Mouse (Mus musculus) layer of hippocampus, adult 9-10 months (tissue): ENCODE measurements around the gene Birc5.
"Not testable (repeated sequence)": the region's sequence is repeated elsewhere in the genome, so short reads cannot be mapped to it uniquely, and the experiment has no call there.

ENCODE experiments used
- DNase-seq: peaks from one replicate; pipeline ENCODE4 v3.0.0; 2022; ENCODE audit warnings: low spot score

Gene Birc5

DNA sequence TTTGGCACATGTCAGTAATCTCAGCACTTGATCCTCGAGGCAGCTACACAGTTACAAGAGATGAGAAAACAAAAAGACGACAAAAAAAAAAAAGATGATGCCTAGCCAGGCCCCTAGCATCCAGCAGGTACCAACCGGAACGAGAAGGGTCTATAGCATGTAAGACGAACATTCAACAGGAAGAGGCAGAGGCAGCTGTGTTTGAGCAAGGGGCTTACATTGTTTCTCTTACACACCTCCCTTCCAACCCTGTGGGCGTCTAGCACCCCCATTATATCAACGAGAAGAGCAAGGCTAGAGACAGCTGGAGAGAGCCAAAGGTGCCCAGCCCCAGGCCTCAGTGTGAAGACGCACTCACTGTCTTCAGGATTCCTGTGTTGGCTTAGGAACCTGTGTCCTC, 22.1 kb upstream of the Birc5 start:
- no peak for DNase-seq

DNA sequence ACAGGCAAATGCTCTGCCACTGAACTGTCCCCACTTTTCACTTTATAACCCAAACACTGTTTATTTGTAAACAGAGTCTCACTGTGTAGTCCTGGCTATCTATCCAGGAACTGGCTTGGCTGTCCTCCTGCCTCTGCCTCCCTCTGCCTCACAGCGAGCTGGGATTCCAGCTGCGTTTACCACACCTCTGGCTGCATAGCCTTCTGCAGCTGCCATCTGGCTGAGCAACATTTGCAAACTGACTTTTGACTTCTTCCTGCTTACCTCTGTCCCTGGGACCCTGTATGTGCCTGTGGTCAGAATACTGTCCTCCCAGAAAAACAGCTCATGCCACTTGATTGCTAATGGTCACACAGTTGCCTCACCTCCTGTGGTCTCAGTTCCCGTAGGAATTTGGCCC, 21.7 kb upstream of the Birc5 start:
- DNase-seq, result no peak

DNA sequence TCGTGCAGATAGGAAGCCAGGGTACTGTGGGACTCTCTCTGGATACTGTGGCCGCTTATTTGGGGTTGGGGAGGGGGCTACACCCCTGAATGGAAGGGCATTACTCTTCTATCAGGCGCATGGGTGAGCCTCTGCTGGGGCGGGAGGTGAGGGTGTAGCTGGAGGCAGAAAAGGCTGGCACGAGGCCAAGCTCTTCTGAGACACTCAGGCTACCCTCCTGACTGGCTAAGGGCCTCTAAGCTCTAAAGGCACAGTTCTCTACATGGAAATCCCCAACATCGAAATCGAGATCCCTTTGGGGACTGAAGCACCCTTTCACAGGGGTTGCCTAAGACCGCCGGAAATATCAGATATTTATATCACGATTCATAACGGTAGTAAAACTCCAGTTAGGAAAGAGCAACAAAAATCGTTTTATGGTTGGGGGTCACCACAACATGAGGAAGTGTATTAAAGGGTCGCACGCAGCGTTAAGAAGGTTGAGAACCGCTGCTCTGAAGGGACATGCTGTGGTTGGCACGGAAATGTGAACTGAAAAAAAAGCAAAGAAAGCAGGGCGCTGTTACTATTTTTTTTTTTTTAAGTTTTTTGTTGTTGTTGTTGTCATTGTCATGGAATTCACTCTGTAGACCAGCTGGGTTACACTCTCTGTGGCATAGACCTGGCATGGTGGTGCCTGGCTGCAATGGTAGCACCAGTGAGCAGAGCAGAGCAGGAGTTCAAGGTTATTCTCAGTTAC, 20.7 kb upstream of the Birc5 start:
- DNase-seq, result no peak

DNA sequence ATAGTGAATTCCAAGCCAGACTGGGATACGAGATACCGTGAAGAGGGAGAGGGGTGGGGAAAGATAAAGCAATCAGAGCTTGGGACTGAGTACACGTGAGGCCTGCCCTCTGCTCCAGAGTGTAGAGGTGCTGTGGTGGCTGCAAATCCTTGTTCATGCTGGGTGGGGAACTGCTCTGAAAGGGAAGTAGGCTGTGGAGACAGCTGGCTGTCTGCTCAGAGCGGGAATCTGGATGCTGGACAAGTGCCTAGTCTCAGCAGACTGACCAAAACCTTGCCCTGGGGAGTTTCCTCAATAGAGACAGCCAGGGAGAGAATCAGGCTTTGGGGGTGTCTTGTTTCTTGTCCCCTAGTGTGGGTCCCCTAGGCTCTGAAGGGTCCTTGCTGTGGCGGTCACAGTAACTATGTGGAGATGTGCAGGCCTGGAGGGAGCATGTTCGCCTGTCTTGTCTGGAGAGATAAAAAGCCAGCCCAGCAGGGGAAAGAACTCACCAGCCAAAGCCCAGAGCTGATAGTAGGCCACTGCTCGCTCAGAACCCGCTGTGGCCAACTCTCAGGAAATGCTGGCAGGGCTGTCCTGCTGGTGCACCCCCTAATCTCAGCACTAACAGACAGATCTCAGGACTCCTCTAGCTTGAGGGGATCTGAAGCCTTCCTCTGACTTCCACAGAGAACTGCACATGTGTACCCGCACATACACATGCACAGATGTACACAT, 20.0 kb upstream of the Birc5 start:
- no peak for DNase-seq

DNA sequence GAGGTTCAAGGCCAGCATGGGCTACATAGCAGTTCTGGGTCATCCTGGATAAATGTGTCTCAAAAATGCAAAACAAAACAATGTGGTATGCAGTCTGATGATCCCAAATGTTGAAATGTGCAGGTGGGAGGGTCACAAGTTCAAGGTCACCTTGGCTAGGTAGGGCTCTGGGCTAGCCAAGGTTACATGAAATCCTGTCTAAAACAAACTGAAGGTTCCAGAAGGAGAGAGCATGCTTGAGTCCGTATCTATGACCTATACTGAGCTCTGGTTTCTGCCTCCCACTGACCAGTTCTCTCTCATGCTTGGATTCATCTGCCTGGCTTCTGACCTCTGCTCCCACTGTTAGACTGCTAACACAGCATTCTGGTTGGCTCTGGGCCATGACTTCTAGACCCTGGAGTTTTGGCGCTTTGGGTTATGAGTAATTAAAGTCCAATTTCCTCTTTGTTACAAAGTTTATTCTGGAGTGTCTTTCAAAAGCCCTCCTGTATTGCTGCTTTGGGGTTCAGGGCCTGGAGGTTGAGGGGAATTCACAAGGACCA, 19.3 kb upstream of the Birc5 start:
- DNase-seq, result no peak

DNA sequence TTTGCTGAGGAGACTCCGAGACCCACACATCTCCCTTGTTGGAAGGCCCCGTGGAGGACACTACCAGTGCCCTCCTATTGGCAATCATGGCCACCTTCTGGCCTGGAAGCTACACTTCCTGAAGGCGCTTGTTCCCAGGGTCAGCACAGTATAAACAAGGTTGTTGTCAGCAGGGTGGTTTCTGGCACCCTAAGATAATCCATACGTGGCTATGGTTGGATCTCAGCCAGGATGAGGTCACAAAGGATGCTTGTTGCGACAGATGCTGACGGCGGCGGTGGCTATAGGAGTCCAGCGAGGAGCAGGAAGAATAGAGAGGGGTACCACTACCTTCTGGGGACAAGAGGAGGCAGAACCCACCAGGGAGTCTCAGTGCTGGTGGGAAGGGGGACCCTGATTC, 18.6 kb upstream of the Birc5 start:
- no peak for DNase-seq

DNA sequence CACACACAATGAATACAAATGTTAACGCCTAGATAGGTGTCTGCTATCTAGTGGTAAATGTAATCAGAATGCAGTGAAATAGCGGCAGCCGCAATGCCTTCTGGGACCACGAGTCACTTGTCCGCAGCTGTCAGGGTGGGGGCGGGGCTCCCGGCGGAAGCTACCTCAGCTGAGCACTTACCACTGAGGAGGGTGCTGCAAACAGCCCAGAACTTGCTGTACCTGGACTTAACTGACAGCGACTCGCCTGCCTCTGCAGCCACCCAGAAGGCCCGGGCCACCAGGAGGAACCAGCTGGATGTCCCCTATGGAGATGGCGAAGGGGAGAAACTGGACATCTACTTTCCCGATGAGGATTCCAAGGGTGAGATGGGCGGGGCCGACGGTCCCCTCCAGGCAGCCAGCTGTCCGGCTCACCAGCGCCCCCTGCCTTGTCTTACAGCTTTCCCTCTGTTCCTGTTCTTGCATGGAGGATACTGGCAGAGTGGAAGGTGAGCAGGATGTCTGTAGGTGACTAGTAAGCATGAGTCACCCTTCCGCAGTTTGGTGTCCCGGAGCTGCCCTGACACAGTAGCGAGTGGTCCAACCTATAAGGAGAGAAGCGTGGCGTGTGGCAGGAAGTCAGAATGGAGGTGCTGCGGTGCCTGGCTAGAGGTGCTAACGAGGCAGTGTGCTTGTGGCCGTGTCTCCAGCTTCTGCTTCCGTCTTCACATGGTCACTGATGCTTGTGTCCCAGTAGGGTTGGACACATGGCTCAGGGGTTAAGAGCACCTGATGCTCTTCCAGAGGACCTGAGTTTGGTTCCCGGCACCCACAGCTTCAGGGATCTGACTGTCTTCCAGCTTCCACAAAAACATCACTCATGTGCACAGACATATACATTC, 16.7 kb upstream of the Birc5 start:
- DNase-seq, result no peak

DNA sequence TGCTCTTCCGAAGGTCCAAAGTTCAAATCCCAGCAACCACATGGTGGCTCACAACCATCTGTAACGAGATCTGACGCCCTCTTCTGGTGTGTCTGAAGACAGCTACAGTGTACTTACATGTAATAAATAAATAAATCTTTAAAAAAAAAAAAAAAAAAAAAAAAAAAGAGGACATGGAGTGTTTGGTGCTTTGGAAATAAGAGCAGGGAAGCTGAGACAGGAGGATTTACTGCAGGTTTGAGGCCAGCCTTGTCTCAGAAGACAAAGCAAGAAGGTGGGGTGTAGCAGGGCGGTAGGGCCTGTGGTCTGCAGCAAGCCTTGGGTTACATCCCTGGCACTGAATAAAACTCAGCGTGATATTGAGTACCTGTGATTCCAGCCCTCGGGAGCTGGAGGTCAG, 15.5 kb upstream of the Birc5 start:
- DNase-seq, result not testable (repeated sequence)

DNA sequence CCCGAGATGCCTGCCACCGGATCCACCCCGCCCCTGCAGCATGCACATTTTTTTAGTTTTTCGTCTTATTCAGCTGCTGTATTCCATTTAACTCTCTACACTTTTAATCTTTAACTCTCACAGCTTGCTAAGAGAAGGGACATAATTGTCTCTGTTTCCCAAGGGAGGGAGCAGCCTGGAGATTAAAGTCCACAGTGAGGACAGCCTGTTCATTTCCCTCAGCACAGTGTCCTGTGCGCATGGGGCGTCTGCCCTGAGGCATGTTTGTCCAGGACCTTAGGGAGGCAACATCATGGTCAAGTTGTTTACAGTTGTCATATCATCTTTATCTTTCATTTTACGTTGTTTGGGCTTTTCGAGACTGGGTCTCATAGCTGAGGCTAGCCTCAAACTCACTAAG, 15.0 kb upstream of the Birc5 start:
- DNase-seq, result no peak

DNA sequence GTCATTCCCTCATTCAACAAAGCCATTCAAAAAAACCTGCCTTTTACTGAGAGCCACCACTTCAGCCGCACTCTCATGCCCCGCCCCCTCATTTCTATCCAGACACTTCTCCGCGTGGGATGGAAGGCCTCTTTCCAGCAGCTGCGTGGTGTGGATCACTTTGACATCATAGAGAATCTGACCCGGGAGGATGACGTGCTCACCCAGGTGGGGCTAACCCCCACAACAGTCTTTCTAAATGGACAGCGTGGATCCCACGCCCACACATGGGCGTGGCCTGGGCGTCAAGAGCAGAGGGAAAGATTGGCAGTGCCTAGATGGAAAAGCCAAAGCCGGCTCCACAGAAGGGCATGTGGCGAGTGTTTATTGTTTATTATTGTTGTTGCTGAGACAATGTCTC, 12.7 kb upstream of the Birc5 start:
- no peak for DNase-seq

DNA sequence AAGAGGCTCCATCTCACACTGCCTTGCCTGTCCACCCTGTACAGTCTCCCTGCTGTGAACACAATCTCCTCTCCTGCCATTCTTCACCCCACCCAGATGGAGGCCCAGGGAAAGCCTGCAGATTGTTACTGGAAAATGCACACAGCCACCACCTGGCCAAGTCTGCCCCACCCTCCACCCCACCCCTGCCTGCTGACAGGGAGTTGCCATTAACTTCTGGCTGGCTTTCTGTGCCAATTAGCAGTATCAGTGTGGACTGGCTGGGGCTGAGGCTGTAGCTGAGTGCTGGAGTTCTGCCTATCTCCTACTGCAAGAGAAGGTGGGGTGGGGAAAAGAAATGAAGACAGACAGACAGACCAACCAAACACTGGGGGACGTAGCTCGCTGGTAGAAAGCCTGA, 10.5 kb upstream of the Birc5 start:
- no peak for DNase-seq

DNA sequence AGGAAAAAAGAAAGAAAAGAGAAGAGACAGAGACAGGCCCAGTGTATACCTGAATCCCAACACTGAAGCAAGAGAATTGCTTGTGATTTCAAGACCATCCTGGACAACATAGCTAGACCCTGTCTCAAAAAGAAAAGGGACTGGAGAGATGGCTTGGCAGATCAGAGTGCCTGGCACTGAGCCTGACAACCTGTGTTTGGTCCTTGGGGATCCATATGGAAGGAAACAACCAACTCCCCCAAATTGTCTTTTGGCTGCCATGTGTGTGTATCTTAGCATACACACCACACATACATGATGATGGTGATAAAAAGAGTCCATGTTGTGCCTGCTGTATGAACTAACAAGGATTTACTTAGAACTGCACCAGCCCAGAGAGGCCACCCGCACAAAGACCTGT, 10.0 kb upstream of the Birc5 start:
- DNase-seq, result no peak

DNA sequence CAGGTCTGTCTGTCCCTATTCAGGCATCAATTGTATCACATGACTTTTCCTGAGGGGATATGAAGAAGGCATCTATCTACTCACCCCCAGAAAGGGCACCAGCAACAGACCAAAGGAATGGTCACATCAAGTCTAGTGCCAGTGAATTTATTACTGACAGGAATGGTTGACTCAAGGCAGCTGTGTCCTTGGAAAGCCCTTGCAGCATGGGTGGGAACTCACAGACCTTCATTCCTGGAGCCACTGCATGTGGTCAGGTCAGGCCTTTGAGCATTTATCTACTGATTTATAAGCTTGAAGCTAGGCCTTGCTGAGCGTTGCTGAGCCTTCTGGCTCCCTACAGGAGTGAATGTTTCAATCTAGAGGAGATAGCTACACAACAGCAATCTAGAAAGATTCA, 8.1 kb upstream of the Birc5 start:
- no peak for DNase-seq

DNA sequence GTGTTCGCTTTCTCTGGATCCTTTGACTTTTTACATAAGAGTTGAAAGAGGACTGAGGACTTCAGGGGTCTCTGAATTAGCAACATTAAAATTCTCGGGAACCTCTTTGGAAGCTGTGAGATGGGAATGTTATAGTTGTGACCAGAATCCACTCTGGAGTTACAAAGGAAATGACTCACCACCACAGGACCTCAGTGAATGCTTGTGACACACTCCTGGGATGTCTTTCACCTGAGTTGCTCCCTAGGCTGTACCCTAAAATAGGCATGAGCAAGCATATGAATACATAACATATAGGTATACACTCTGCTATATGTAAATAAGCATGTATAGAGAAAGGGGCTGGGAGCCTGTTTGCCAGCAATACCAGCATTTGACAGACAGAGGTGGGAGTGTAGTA, 5.6 kb upstream of the Birc5 start:
- DNase-seq, result no peak

DNA sequence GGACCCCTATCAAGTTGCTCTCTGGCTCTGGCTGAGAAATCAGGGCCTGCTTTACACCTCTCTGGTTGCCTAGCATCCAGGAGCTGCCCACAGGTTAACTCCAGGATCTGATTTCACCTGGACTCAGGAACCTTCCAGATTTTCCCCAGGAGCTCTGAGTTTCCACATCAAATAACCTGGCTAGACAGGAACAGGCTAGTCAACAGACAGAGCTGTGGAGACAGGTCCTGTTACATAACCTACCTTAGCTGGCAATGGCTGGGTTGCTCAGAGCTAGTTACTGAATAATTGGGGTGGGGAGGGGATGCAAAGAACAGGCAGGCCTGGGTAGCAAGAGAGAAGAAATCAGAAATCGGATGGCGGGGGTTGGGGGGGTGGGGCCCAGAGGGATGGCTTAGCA, 4.1 kb upstream of the Birc5 start:
- DNase-seq, result no peak

DNA sequence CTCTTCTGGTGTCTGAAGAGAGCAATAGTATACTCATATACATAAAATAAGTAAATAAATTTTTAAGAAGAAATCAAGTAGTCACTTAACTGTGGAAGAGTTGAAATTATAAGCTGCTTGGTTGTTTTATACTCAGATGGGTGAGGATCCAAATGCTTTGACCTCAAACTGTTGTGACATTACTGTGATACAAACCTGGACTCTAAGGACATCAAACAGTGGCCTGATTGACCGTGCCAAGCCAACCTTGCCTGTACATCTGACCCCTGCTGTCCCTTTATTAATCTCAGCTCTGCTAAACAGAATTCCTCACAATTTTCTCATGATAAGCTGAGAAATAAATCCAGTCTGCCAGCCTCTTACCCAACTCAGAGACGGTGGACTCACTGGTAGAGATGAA, 3.4 kb upstream of the Birc5 start:
- DNase-seq, result no peak

DNA sequence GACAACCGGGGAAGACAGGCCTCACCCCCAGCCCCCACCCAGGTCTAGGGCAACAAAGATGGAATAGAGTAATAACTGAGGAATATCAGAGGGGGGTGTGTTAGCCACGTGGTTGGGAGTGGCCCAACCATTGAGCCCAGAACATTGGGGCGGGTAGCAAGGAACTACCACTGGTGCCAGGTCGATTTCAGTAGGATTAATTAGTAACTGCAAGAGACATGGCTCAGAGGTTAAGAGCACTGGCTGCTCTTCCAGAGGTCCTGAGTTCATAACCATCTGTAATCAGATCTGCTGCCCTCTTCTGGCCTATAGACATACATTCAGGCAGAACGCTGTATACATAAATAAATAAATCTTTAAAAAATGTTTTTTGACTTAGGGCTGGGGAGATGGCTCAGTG, 2.4 kb upstream of the Birc5 start:
- no peak for DNase-seq

DNA sequence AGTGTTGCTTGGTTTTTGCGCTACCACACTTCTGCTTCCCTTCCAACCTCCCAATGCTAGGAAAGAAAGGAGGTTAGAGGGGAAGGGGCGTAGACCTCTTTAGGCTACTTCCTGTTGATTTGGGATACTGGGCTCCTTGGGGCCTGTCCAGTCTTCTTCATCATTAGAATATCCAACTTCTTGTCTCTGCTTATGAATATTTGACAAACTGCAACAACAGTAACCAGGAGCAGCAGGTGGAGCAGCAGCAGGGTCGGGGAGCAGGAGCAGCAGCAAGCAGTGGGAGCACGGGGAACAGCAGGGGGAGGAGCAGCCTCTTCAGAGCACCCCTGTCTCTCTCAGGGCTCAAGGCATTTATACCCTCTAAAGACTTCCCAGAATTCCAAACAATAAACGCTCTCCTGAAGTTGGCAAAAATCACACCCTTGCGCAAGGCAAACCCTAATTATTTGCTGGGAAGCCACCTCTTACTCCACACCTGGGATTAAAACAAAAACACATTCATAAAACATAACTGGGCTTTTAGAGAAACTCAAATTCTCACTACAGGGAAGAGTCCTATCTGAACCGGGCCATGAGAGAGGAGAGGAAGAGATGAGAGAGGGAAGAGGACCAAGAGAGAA, 1.3 kb upstream of the Birc5 start:
- DNase-seq, result no peak

DNA sequence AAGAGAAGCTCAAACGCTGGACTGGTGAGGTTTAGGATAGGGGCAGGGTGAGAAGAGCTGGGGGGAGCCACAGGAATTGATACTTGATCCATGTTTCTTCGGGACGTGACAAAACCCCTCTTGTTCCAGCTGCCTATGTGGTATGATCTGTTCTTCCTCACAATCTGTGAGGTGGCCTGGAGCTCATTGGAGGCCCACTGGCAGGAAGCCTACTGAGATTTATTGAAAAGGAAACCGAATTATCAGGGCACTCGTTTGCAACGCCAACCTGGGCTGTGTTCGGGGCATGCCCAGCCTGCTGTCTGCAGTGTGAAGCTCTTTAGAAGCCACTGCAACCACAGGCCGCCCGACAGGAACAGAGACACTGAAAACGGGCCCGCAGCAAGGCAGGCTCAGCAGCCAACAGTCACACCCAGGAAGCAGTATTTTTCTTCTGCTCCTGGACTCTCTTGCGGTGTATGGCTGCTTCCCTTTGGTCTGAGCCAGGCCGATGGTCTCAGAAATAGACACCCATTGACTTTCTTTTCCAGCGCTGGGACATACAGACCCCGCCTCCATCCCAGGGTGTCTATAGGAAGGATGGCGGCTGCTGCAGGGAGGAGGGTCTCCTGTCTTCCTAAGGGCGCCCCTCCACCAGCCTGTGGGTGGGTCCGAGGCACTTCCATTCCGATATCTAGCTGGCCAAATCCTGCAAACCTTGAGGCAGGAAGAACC, 623 bp upstream of the Birc5 start:
- DNase-seq, result no peak

DNA sequence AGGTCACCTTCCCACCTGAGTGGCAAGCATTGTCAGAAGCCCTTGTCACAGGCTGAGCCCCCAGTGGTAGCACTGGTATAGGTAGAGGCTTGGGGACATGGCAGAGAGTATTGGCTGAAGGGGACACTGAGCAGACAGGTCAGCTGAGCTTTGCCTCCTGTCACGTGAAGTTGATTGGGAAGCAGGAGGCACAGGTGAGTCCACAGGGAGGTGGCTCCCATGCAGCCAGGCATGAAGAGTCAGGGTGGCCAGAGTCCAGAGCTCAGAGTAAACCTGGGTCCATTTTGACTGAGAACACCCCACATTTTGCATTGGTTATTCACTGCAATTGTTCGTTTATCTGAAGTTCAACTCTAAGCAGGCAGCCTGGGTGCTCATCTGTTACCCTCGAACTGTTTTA, 3.8 kb downstream of the Birc5 start:
- no peak for DNase-seq

DNA sequence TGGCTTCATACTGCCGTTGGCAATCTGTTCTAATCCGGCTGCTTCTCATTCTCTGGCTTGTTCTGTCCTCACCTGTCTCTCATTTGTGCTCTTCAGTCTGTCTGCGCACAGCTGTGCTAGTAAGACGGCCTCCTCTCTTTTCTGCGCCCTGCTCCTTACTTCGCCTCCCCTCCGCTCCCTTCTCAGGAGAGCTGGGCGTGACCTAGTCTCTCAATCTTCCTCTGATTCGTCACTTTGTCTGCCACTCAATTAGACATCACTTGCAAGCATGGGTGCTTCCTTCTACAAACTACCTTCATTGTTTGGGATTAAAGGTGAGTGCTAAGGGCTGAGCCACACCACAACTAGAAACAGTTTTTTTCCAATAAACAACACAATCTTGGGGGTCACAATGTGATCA, 5.2 kb downstream of the Birc5 start:
- no peak for DNase-seq

DNA sequence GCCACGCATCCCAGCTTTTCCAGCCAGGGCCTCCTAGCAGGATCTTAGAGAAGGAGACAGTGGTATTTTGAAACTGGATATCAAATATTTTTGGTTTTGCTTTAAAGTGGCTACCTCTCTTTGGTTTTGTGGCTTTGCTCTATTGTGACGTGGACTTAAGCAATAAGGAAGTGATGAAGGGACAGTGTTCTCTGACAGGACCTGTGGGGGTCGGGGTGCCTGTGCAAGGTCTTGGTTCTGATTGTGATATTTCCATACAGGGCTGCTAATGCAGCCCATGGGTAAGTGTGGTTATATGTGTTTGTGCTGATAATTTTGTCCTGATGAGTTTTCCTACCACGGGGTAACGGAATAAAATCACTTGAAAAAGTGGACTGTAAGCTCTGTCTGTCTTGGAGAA, 6.3 kb downstream of the Birc5 start:
- no peak for DNase-seq
